17 mouse cellular contexts compared by ENCODE assay signal in genomic region chr9:120770886-120771285, GRCm38 (mm10).
DNase-seq lines count a peak whose midpoint lies in the region; ATAC-seq lines count a peak whose summit lies in the region.
"Had no signal": no experiment of that assay in that cellular context is flagged by ENCODE, and none has a peak within 500 bp of the region (broad histone marks: within the 10 kb centered on the region; RNA-seq: fewer than 3 reads in every experiment).

No protein-coding gene starts in this region.

- no peaks in the 10 kb centered on the region for H3K36me3 ChIP-seq in embryonic facial prominence, embryonic 13.5 days
- H3K36me3 ChIP-seq in limb, embryonic 11.5 days (ENCODE audit: control insufficient read depth, insufficient read depth, low read length) = no peaks in the 10 kb centered on the region
- H3K36me3 ChIP-seq: liver, embryonic 15.5 days had no signal

- H3K4me1 ChIP-seq in embryonic facial prominence, embryonic 13.5 days = peaks cover 38% of the 10 kb centered on the region
- H3K4me1 ChIP-seq in limb, embryonic 11.5 days (ENCODE audit: control insufficient read depth, insufficient read depth, low read length) = peaks cover 21% of the 10 kb centered on the region

- ATAC-seq in embryonic facial prominence, embryonic 13.5 days (ENCODE audit: insufficient number of reproducible peaks, insufficient read depth, low FRiP score, low TSS enrichment, low read depth) = no peak
- ATAC-seq in limb, embryonic 11.5 days (ENCODE audit: insufficient number of reproducible peaks, low FRiP score, low TSS enrichment, low read depth) = no peak
- ATAC-seq: forebrain, embryonic 16.5 days; midbrain, embryonic 16.5 days had no signal

- no peak overlapping the region for H3K4me3 ChIP-seq in embryonic facial prominence, embryonic 13.5 days
- no peak overlapping the region for H3K4me3 ChIP-seq in limb, embryonic 11.5 days (ENCODE audit: low read depth, low read length)
- H3K4me3 ChIP-seq: heart, adult 2 months; liver, embryonic 15.5 days had no signal

- no peaks in the 10 kb centered on the region for H3K9me3 ChIP-seq in embryonic facial prominence, embryonic 13.5 days
- no peaks in the 10 kb centered on the region for H3K9me3 ChIP-seq in limb, embryonic 11.5 days (ENCODE audit: control insufficient read depth, low read length)
- H3K9me3 ChIP-seq: liver, embryonic 15.5 days had no signal

- H3K27ac ChIP-seq in embryonic facial prominence, embryonic 13.5 days = 0 out of 2 replicates have a peak overlapping the region, but pooled peaks have one; percentile 91
- H3K27ac ChIP-seq in limb, embryonic 11.5 days (replicated peaks; ENCODE audit: low read depth, low read length) = no peak overlapping the region
- H3K27ac ChIP-seq: liver, embryonic 15.5 days had no signal

- H3K4me2 ChIP-seq in embryonic facial prominence, embryonic 13.5 days = no peak overlapping the region
- no peak overlapping the region for H3K4me2 ChIP-seq in limb, embryonic 11.5 days (ENCODE audit: low read depth, severe bottlenecking)
- H3K4me2 ChIP-seq: liver, embryonic 15.5 days had no signal

- DNase-seq in embryo, embryonic 10 days (ENCODE audit: low spot score) = peak; percentile 35
- no peak for DNase-seq in embryo, embryonic 10.5 days (ENCODE audit: low spot score)
- DNase-seq in 3T3-L1 (ENCODE audit: low read depth, low spot score) = peak; percentile 20
- no peak for DNase-seq in limb, embryonic 11.5 days (ENCODE audit: low spot score)
- no peak for DNase-seq in gastrocnemius, postnatal 25 days
- no peak for DNase-seq in right cerebral cortex, adult 2 months (ENCODE audit: low spot score in 2 of 2)
- DNase-seq in ovary, adult 18-20 months (ENCODE audit: low spot score) = no peak
- DNase-seq: cerebellum, postnatal 10 days; heart, adult 2 months; heart, postnatal 10 days; kidney, postnatal 14 days; lung, postnatal 4 days; thymus, postnatal 14 days had no signal

- H3K9ac ChIP-seq in embryonic facial prominence, embryonic 13.5 days = no peak overlapping the region
- peak overlapping the region; percentile 2; the same call in 1 of the 2 replicates for H3K9ac ChIP-seq in limb, embryonic 11.5 days (ENCODE audit: low read length)
- H3K9ac ChIP-seq: liver, embryonic 15.5 days had no signal

- no peaks in the 10 kb centered on the region for H3K27me3 ChIP-seq in embryonic facial prominence, embryonic 13.5 days
- H3K27me3 ChIP-seq in limb, embryonic 11.5 days (ENCODE audit: control insufficient read depth, insufficient read depth, low read length) = no peaks in the 10 kb centered on the region
- H3K27me3 ChIP-seq: liver, embryonic 15.5 days had no signal

- WGBS in embryonic facial prominence, embryonic 13.5 days = 34% methylated on average over 1 of the region's 1 CpGs
- WGBS in limb, embryonic 11.5 days = 33% methylated on average over 1 of the region's 1 CpGs

Comparison
In these comparisons a context has a peak if more than half of its experiments do, and no peak if none do; other contexts are left out.
1. DNase-seq: peak in embryo, embryonic 10 days (single experiment) and 3T3-L1 (single experiment); none in embryo, embryonic 10.5 days (single experiment), limb, embryonic 11.5 days (single experiment), gastrocnemius, postnatal 25 days (single experiment), right cerebral cortex, adult 2 months (0 of 2) and ovary, adult 18-20 months (single experiment).